Mouse (Mus musculus): Measurements from ENCODE around the gene Ugt2b1. TPM values are rescaled to one million over a fixed set of nuclear protein-coding genes. Genes with fewer than 3 reads are reported as not detected.
"Not testable (repeated sequence)": the region's sequence is repeated elsewhere in the genome, so short reads cannot be mapped to it uniquely, and the experiment has no call there.

Ugt2b1 gene
- polyA plus RNA-seq (2015; fragmentation: Nextera tagmentation; extraction: Ambion mirVana) = 0.06 TPM in 1 of 2 replicates, not detected in the other

- ATAC-seq = 0 out of 2 replicates have a peak, but pooled peaks have one; percentile 41
- Histone ChIP-seq H3K27me3 (replicated peaks) (no peaks in the 10 kb centered on the region), H3K4me3 (replicated peaks) (no peak within 1 kb of the TSS), H3K27ac (no peak within 1 kb of the TSS), H3K4me2 (replicated peaks) (no peak within 1 kb of the TSS), H3K4me1 (replicated peaks) (no peaks in the 10 kb centered on the region), H3K36me3 (no peaks in the 10 kb centered on the region), H3K9ac (no peak within 1 kb of the TSS), H3K9me3 (no peaks in the 10 kb centered on the region)
- WGBS = 60% methylated on average over 2 of the region's 2 CpGs
Measured at GRCm38 (mm10) chr5:86926426-86926825, at the start of gene Ugt2b1. Gene Ugt2b1, minus strand, starts transcription at chr5:86926530.

GRCm38 (mm10) chr5:86967271-86967670 is 40.9 kb upstream of the Ugt2b1 start:
- not testable (repeated sequence) for H3K4me2 ChIP-seq (replicated peaks); H3K4me3 ChIP-seq (replicated peaks); H3K27me3 ChIP-seq (replicated peaks); H3K27ac ChIP-seq; H3K36me3 ChIP-seq; ATAC-seq; H3K9me3 ChIP-seq; H3K4me1 ChIP-seq (replicated peaks); H3K9ac ChIP-seq
- WGBS = 80% methylated on average over 5 of the region's 5 CpGs

GRCm38 (mm10) chr5:86962849-86963248 is 36.5 kb upstream of the Ugt2b1 start:
- H3K4me2 ChIP-seq (replicated peaks); H3K4me3 ChIP-seq (replicated peaks); H3K27me3 ChIP-seq (replicated peaks); H3K9ac ChIP-seq; H3K36me3 ChIP-seq; H3K27ac ChIP-seq; H3K9me3 ChIP-seq; H3K4me1 ChIP-seq (replicated peaks): not testable (repeated sequence)
- WGBS = 5% methylated on average over 1 of the region's 1 CpGs
- peak; percentile 66 for ATAC-seq

GRCm38 (mm10) chr5:86961587-86962358 is 35.4 kb upstream of the Ugt2b1 start:
- H3K4me3 ChIP-seq (replicated peaks) = no peak overlapping the region
- no peaks in the 10 kb centered on the region for H3K36me3 ChIP-seq
- H3K9ac ChIP-seq = no peak overlapping the region
- H3K27me3 ChIP-seq (replicated peaks) = no peaks in the 10 kb centered on the region
- 51% methylated on average over 3 of the region's 3 CpGs for WGBS
- H3K4me1 ChIP-seq (replicated peaks) = no peaks in the 10 kb centered on the region
- 0 out of 2 replicates have a peak overlapping the region, but pooled peaks have one; percentile 5 for H3K4me2 ChIP-seq (replicated peaks)
- ATAC-seq = peak; percentile 62
- peak overlapping the region; percentile 62 for H3K27ac ChIP-seq
- H3K9me3 ChIP-seq = no peaks in the 10 kb centered on the region

- no peaks in the 10 kb centered on the region for H3K36me3 ChIP-seq
- no peaks in the 10 kb centered on the region for H3K27me3 ChIP-seq (replicated peaks)
- H3K9ac ChIP-seq = no peak overlapping the region
- WGBS = 83% methylated on average over 3 of the region's 3 CpGs
- no peak overlapping the region for H3K4me2 ChIP-seq (replicated peaks)
- no peak overlapping the region for H3K4me3 ChIP-seq (replicated peaks)
- no peak overlapping the region for H3K27ac ChIP-seq
- no peaks in the 10 kb centered on the region for H3K4me1 ChIP-seq (replicated peaks)
- H3K9me3 ChIP-seq = no peaks in the 10 kb centered on the region
- no peak for ATAC-seq
Measured at GRCm38 (mm10) chr5:86960504-86960903, 34.2 kb upstream of the Ugt2b1 start.

- Histone ChIP-seq H3K4me2 (replicated peaks) (no peak overlapping the region), H3K36me3 (no peaks in the 10 kb centered on the region), H3K9me3 (no peaks in the 10 kb centered on the region), H3K4me1 (replicated peaks) (no peaks in the 10 kb centered on the region), H3K27me3 (replicated peaks) (no peaks in the 10 kb centered on the region), H3K9ac (no peak overlapping the region), H3K4me3 (replicated peaks) (no peak overlapping the region), H3K27ac (no peak overlapping the region)
- no peak for ATAC-seq
- 68% methylated on average over 2 of the region's 2 CpGs for WGBS
Measured at GRCm38 (mm10) chr5:86942111-86942510, 15.8 kb upstream of the Ugt2b1 start.

- no peaks in the 10 kb centered on the region for H3K4me1 ChIP-seq (replicated peaks)
- H3K9me3 ChIP-seq = no peaks in the 10 kb centered on the region
- H3K27me3 ChIP-seq (replicated peaks) = no peaks in the 10 kb centered on the region
- WGBS = 55% methylated on average over 3 of the region's 3 CpGs
- no peaks in the 10 kb centered on the region for H3K36me3 ChIP-seq
- ATAC-seq = no peak
- no peak overlapping the region for H3K9ac ChIP-seq
- no peak overlapping the region for H3K27ac ChIP-seq
- no peak overlapping the region for H3K4me3 ChIP-seq (replicated peaks)
- H3K4me2 ChIP-seq (replicated peaks) = no peak overlapping the region
Measured at GRCm38 (mm10) chr5:86920661-86921233, 5.6 kb downstream of the Ugt2b1 start.

GRCm38 (mm10) chr5:86911357-86912099 is 14.8 kb downstream of the Ugt2b1 start:
- 58% methylated on average over 3 of the region's 3 CpGs for WGBS
- H3K4me2 ChIP-seq (replicated peaks) = no peak overlapping the region
- H3K4me1 ChIP-seq (replicated peaks) = no peaks in the 10 kb centered on the region
- H3K36me3 ChIP-seq = no peaks in the 10 kb centered on the region
- no peak overlapping the region for H3K4me3 ChIP-seq (replicated peaks)
- no peaks in the 10 kb centered on the region for H3K9me3 ChIP-seq
- no peak overlapping the region for H3K27ac ChIP-seq
- no peak overlapping the region for H3K9ac ChIP-seq
- no peak for ATAC-seq
- H3K27me3 ChIP-seq (replicated peaks) = no peaks in the 10 kb centered on the region

GRCm38 (mm10) chr5:86910770-86911169 is 15.6 kb downstream of the Ugt2b1 start:
- peak; percentile 87 for ATAC-seq
- Histone ChIP-seq H3K9ac (no peak overlapping the region), H3K9me3 (no peaks in the 10 kb centered on the region), H3K27ac (no peak overlapping the region), H3K4me3 (replicated peaks) (no peak overlapping the region), H3K36me3 (no peaks in the 10 kb centered on the region), H3K4me2 (replicated peaks) (no peak overlapping the region; the same call in 1 of the 2 replicates), H3K4me1 (replicated peaks) (no peaks in the 10 kb centered on the region), H3K27me3 (replicated peaks) (no peaks in the 10 kb centered on the region)
- WGBS = 36% methylated on average over 1 of the region's 1 CpGs

GRCm38 (mm10) chr5:86906758-86907157 is 19.6 kb downstream of the Ugt2b1 start, which contains the start of gene Ugt2b34:
Gene Ugt2b34, minus strand, starts transcription at chr5:86906937.
- H3K36me3 ChIP-seq = no peaks in the 10 kb centered on the region
- H3K27ac ChIP-seq = peak within 1 kb of the TSS; percentile 48
- peak; percentile 89 for ATAC-seq
- WGBS = 34% methylated on average over 1 of the region's 1 CpGs
- H3K9ac ChIP-seq = peak within 1 kb of the TSS; percentile 26; the same call in 1 of the 2 replicates
- H3K4me1 ChIP-seq (replicated peaks) = no peaks in the 10 kb centered on the region
- no peaks in the 10 kb centered on the region for H3K9me3 ChIP-seq
- no peaks in the 10 kb centered on the region for H3K27me3 ChIP-seq (replicated peaks)
- H3K4me2 ChIP-seq (replicated peaks) = peak within 1 kb of the TSS; percentile 22; the same call in 1 of the 2 replicates
- H3K4me3 ChIP-seq (replicated peaks) = peak within 1 kb of the TSS; percentile 38

GRCm38 (mm10) chr5:86889933-86890332 is 36.4 kb downstream of the Ugt2b1 start:
- Histone ChIP-seq H3K36me3 (peaks cover 4% of the 10 kb centered on the region; the same call in 1 of the 2 replicates), H3K4me2 (replicated peaks) (no peak overlapping the region), H3K27me3 (replicated peaks) (no peaks in the 10 kb centered on the region), H3K9me3 (no peaks in the 10 kb centered on the region), H3K27ac (no peak overlapping the region), H3K4me3 (replicated peaks) (no peak overlapping the region), H3K9ac (no peak overlapping the region), H3K4me1 (replicated peaks) (no peaks in the 10 kb centered on the region)
- no peak for ATAC-seq
- 74% methylated on average over 1 of the region's 1 CpGs for WGBS

GRCm38 (mm10) chr5:86888420-86888819 is 37.9 kb downstream of the Ugt2b1 start:
- Histone ChIP-seq H3K4me3 (replicated peaks) (no peak overlapping the region), H3K9ac (no peak overlapping the region), H3K36me3 (no peaks in the 10 kb centered on the region), H3K4me1 (replicated peaks) (no peaks in the 10 kb centered on the region), H3K27ac (no peak overlapping the region), H3K9me3 (no peaks in the 10 kb centered on the region), H3K4me2 (replicated peaks) (no peak overlapping the region), H3K27me3 (replicated peaks) (no peaks in the 10 kb centered on the region)
- peak; percentile 54 for ATAC-seq
- WGBS = 52% methylated on average over 1 of the region's 1 CpGs
